Mouse (Mus musculus) midbrain, embryonic 12.5 days (tissue): ENCODE data around the gene Anapc15. TPM values are rescaled to one million over a fixed set of nuclear protein-coding genes. Genes with fewer than 3 reads are reported as not detected.
"Not testable (repeated sequence)": the region's sequence is repeated elsewhere in the genome, so short reads cannot be mapped to it uniquely, and the experiment has no call there.

Experiments
- ATAC-seq: fragments of 200-750 bp; cut with Nextera tagmentation; 2 replicates; pipeline ENCODE4 v1.8.0; 2017; ENCODE audit warnings: low read depth, moderate TSS enrichment, moderate library complexity; ENCODE audit not compliant: low FRiP score
- H3K27ac ChIP-seq: fragments of 300-500 bp; sonication (generic); replicated peaks from 2 replicates; pipeline ENCODE4 v1.5.1; 2016; ENCODE audit warnings: mild to moderate bottlenecking
- H3K27me3 ChIP-seq: fragments of 300-500 bp; sonication (generic); 2 replicates; pipeline ENCODE4 v1.6.1; 2016; ENCODE audit warnings: mild to moderate bottlenecking
- H3K36me3 ChIP-seq: fragments of 300-500 bp; sonication (generic); 2 replicates; pipeline ENCODE4 v1.6.1; 2016
- H3K4me1 ChIP-seq: fragments of 300-500 bp; sonication (generic); 2 replicates; pipeline ENCODE4 v1.6.1; 2016
- H3K4me2 ChIP-seq: fragments of 300-500 bp; sonication (generic); replicated peaks from 2 replicates; pipeline ENCODE4 v1.6.1; 2016; ENCODE audit warnings: mild to moderate bottlenecking, moderate library complexity
- H3K4me3 ChIP-seq: fragments of 300-500 bp; sonication (generic); 2 replicates; pipeline ENCODE4 v1.5.1; 2016; ENCODE audit warnings: mild to moderate bottlenecking
- H3K9ac ChIP-seq: fragments of 300-500 bp; sonication (generic); replicated peaks from 2 replicates; pipeline ENCODE4 v1.6.1; 2016; ENCODE audit warnings: mild to moderate bottlenecking, moderate library complexity
- H3K9me3 ChIP-seq: fragments of 300-500 bp; sonication (generic); 2 replicates; pipeline ENCODE4 v1.6.1; 2016; ENCODE audit warnings: mild to moderate bottlenecking
- WGBS: fragments of 180-500 bp; shearing (Covaris S2); methylation state at CpG from one replicate; pipeline ENCODE4 v1.1.7; 2016; 5-methylcytosine and 5-hydroxymethylcytosine counted together
- microRNA-seq: library from miRNA; unstranded; fragments of <30 nt; microRNA quantifications from one replicate; pipeline ENCODE4, GENCODE M21; 2017
- polyA plus RNA-seq: library from polyadenylated mRNA; unstranded; fragments of >200 nt; fragmentation: Nextera tagmentation; extraction: Ambion mirVana; gene quantifications from 2 replicates; pipeline ENCODE4 v1.2.1, GENCODE M21; 2016

Anapc15 gene
- polyA plus RNA-seq, 1 experiment from 2014 or later, result 89.7 TPM

DNA sequence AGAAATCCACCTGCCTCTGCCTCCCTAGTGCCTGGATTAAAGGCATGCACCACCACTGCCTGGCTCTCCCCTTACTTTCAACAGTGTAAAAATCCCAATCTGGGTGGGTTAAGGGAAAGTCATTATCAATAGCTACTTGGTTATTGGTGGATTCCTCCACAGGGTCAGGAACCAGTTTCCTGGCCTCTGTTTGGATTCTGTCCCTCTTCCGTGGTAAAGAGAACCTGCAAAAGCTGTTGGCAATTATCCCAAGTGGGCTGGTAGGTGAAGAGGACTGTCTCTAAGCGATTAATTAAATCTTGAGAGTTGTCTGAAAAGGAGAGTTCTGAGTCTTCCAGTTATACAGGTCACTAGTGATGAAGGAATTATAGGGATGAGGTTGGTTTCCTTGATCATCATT lies 74.8 kb downstream of the Anapc15 start:
- peaks cover 16% of the 10 kb centered on the region for H3K4me1 ChIP-seq
- no peak overlapping the region for H3K4me2 ChIP-seq
- H3K27me3 ChIP-seq, result no peaks in the 10 kb centered on the region
- no peak overlapping the region for H3K4me3 ChIP-seq
- ATAC-seq, result no peak
- 98% methylated on average over 2 of the region's 2 CpGs for WGBS
- H3K27ac ChIP-seq, result no peak overlapping the region
- no peak overlapping the region for H3K9ac ChIP-seq
- H3K9me3 ChIP-seq, result no peaks in the 10 kb centered on the region
- H3K36me3 ChIP-seq, result peaks cover 2% of the 10 kb centered on the region; the same call in 1 of the 2 replicates

DNA sequence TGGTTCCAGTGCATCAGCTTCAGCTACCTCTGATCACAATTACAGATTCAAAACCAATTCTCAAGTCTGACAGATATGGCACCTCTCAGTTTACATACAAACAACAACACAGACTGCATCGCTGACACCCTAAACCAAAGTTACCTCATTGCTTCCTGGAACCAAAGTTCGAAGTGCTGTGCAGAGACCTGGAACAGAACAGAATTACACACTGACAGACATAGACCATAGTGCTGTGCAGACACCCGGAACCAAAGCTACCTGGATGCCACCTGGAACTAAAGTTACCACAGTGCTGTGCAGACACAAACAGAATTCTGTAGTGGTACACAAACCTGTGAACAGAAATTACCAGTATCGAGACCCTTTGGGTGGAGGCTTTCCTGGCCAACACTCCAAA lies 76.2 kb downstream of the Anapc15 start:
- H3K9ac ChIP-seq, result no peak overlapping the region
- H3K9me3 ChIP-seq, result no peaks in the 10 kb centered on the region
- H3K27me3 ChIP-seq, result no peaks in the 10 kb centered on the region
- H3K4me2 ChIP-seq, result no peak overlapping the region
- ATAC-seq, result no peak
- no peak overlapping the region for H3K4me3 ChIP-seq
- peaks cover 2% of the 10 kb centered on the region; the same call in 1 of the 2 replicates for H3K36me3 ChIP-seq
- H3K27ac ChIP-seq, result no peak overlapping the region
- peaks cover 12% of the 10 kb centered on the region for H3K4me1 ChIP-seq
- 92% methylated on average over 4 of the region's 4 CpGs for WGBS

DNA sequence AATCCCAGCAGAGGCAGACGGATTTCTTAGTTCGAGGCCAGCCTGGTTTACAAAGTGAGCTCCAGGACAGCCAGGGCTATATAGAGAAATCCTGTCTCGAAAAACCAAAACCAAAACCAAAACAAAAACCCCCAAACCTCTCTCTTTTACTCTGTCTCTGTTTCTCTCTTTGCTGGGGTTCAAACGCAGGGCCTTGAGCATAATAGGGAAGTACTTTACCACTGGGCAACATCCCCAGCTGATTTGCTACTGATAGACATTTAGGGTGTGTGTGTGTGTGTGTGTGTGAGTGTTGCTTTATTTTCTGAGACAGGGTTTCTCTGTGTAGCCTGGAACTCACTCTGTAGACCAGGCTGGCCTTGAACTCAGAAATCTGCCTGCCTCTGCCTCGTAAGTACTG lies 85.5 kb downstream of the Anapc15 start:
- H3K36me3 ChIP-seq, H3K27me3 ChIP-seq, H3K4me3 ChIP-seq, H3K9me3 ChIP-seq, H3K4me1 ChIP-seq, H3K9ac ChIP-seq, H3K4me2 ChIP-seq, H3K27ac ChIP-seq, ATAC-seq: not testable (repeated sequence)
- 92% methylated on average over 5 of the region's 5 CpGs for WGBS

Small RNA genes within 50 kb of the gene (microRNA-seq; reads per million reads assigned to microRNA genes)
- not detected for gene Gm22655

Other genes with a start within 250 kb of the Anapc15 start
- gene Clpb, start 200.1 kb upstream of the Anapc15 start, polyA plus RNA-seq, result 42.3 and 42.4 TPM in 2 replicates
- 0.43 and 0.46 TPM in 2 replicates for gene Phox2a, start 45.4 kb upstream of the Anapc15 start, polyA plus RNA-seq
- 36.4 and 38.3 TPM in 2 replicates for gene Inppl1, start 25.5 kb upstream of the Anapc15 start, polyA plus RNA-seq
- gene Folr2, start 6.5 kb upstream of the Anapc15 start, polyA plus RNA-seq, result 2.9 and 4.3 TPM in 2 replicates
- 6.8 and 11.9 TPM in 2 replicates for gene Folr1, start 7.1 kb downstream of the Anapc15 start, polyA plus RNA-seq
- 125 and 131 TPM in 2 replicates for gene Lamtor1, start 42.2 kb downstream of the Anapc15 start, polyA plus RNA-seq
- gene Tomt, start 42.6 kb downstream of the Anapc15 start, polyA plus RNA-seq, result 0.38 and 0.64 TPM in 2 replicates
- 6.5 and 9.8 TPM in 2 replicates for gene Lrrc51, start 70.2 kb downstream of the Anapc15 start, polyA plus RNA-seq
- 104 and 111 TPM in 2 replicates for gene Numa1, start 70.4 kb downstream of the Anapc15 start, polyA plus RNA-seq
- 4.8 TPM in 2 replicates for gene Il18bp, start 155.0 kb downstream of the Anapc15 start, polyA plus RNA-seq
- gene Rnf121, start 201.8 kb downstream of the Anapc15 start, polyA plus RNA-seq, result 28.9 and 29.0 TPM in 2 replicates
- gene Xndc1, start 201.8 kb downstream of the Anapc15 start, polyA plus RNA-seq, result 43.0 and 43.3 TPM in 2 replicates
- gene Xntrpc, start 202.0 kb downstream of the Anapc15 start, polyA plus RNA-seq, result 1.3 and 2.2 TPM in 2 replicates
- 0.86 TPM in 1 of 2 replicates, not detected in the other for gene Trpc2, start 219.4 kb downstream of the Anapc15 start, polyA plus RNA-seq
- gene Art1, start 238.0 kb downstream of the Anapc15 start, polyA plus RNA-seq, result 0.42 and 0.46 TPM in 2 replicates
- 0.65 and 1.2 TPM in 2 replicates for gene Art5, start 245.8 kb downstream of the Anapc15 start, polyA plus RNA-seq